Mouse (Mus musculus) embryo, embryonic 10 days (tissue): ENCODE data around the gene Ppp1r14c.

Experiments
- DNase-seq: peaks from one replicate; pipeline ENCODE4 v3.0.0-alpha.2; 2015; ENCODE audit warnings: low spot score

The Ppp1r14c gene

GRCm38 (mm10) chr10:3366036-3366869 lies at the start of gene Ppp1r14c:
Gene Ppp1r14c, plus strand, starts transcription at chr10:3366057.
- DNase-seq, result peak; percentile 49

- DNase-seq, result no peak
These were observed 44.5 kb upstream of the Ppp1r14c start for GRCm38 (mm10) chr10:3321406-3321805.

- DNase-seq, result no peak
These were observed 40.4 kb upstream of the Ppp1r14c start for GRCm38 (mm10) chr10:3325447-3325846.

- DNase-seq, result peak; percentile 81
These were observed 33.0 kb upstream of the Ppp1r14c start for GRCm38 (mm10) chr10:3332880-3333279.

GRCm38 (mm10) chr10:3334570-3334969 lies 31.3 kb upstream of the Ppp1r14c start:
- DNase-seq, result no peak

- no peak for DNase-seq
These were observed 29.0 kb upstream of the Ppp1r14c start for GRCm38 (mm10) chr10:3336729-3337329.

GRCm38 (mm10) chr10:3337330-3337901 lies 28.4 kb upstream of the Ppp1r14c start:
- no peak for DNase-seq

- peak; percentile 22 for DNase-seq
These were observed 20.2 kb upstream of the Ppp1r14c start for GRCm38 (mm10) chr10:3345706-3346105.

- DNase-seq, result no peak
These were observed 6.3 kb upstream of the Ppp1r14c start for GRCm38 (mm10) chr10:3359531-3359930.

GRCm38 (mm10) chr10:3365671-3366035 lies 204 bp upstream of the Ppp1r14c start:
- no peak for DNase-seq

- DNase-seq, result peak; percentile 12
These were observed 1.1 kb downstream of the Ppp1r14c start for GRCm38 (mm10) chr10:3366870-3367431.

- DNase-seq, result no peak
These were observed 1.6 kb downstream of the Ppp1r14c start for GRCm38 (mm10) chr10:3367440-3367839.

- DNase-seq, result no peak
These were observed 17.3 kb downstream of the Ppp1r14c start for GRCm38 (mm10) chr10:3383176-3383575.

- DNase-seq, result no peak
These were observed 26.4 kb downstream of the Ppp1r14c start for GRCm38 (mm10) chr10:3392251-3392650.

- DNase-seq, result no peak
These were observed 27.7 kb downstream of the Ppp1r14c start for GRCm38 (mm10) chr10:3393548-3393947.

GRCm38 (mm10) chr10:3394193-3394592 lies 28.3 kb downstream of the Ppp1r14c start:
- no peak for DNase-seq

GRCm38 (mm10) chr10:3394671-3395288 lies 28.9 kb downstream of the Ppp1r14c start:
- no peak for DNase-seq

- DNase-seq, result no peak
These were observed 29.6 kb downstream of the Ppp1r14c start for GRCm38 (mm10) chr10:3395341-3395931.

- DNase-seq, result no peak
These were observed 30.3 kb downstream of the Ppp1r14c start for GRCm38 (mm10) chr10:3396008-3396795.

GRCm38 (mm10) chr10:3397406-3397805 lies 31.5 kb downstream of the Ppp1r14c start:
- DNase-seq, result no peak

GRCm38 (mm10) chr10:3398051-3398450 lies 32.2 kb downstream of the Ppp1r14c start:
- no peak for DNase-seq
